Mouse (Mus musculus) brain, adult 2 months (tissue): ENCODE results near the gene Ncapd3.
A peak's percentile ranks its signal among the peaks of the same experiment; 100 is the strongest.

Source experiments
- DNase-seq: peaks from one replicate; pipeline ENCODE4 v3.0.0; 2011; ENCODE audit warnings: low read depth, low spot score

Gene Ncapd3

GRCm38 (mm10) chr9:27029828-27030762 lies at the start of gene Ncapd3, which contains the start of gene Vps26b:
Ncapd3 (plus strand) TSS chr9:27030175.
Vps26b (minus strand) TSS chr9:27030065.
- DNase-seq = peak; percentile 99

- no peak for DNase-seq
Observed at GRCm38 (mm10) chr9:26985090-26985613, 44.8 kb upstream of the Ncapd3 start.

- no peak for DNase-seq
Observed at GRCm38 (mm10) chr9:26985668-26986277, 44.2 kb upstream of the Ncapd3 start.

GRCm38 (mm10) chr9:26990181-26990580 lies 39.8 kb upstream of the Ncapd3 start:
- DNase-seq = no peak

- DNase-seq = peak; percentile 68
Observed at GRCm38 (mm10) chr9:26993118-26993517, 36.9 kb upstream of the Ncapd3 start.

GRCm38 (mm10) chr9:26993900-26994299 lies 36.1 kb upstream of the Ncapd3 start:
- no peak for DNase-seq

GRCm38 (mm10) chr9:26997062-26997461 lies 32.9 kb upstream of the Ncapd3 start:
- DNase-seq = no peak

GRCm38 (mm10) chr9:26997501-26997900 lies 32.5 kb upstream of the Ncapd3 start:
- no peak for DNase-seq

GRCm38 (mm10) chr9:26998669-26999460 lies 31.1 kb upstream of the Ncapd3 start:
- no peak for DNase-seq

GRCm38 (mm10) chr9:26999461-27000395 lies 30.2 kb upstream of the Ncapd3 start, which contains the start of the genes Acad8 and Thyn1:
Acad8 (minus strand) TSS chr9:26999566.
Thyn1 (plus strand) TSS chr9:26999710.
- DNase-seq = peak; percentile 99

GRCm38 (mm10) chr9:27005231-27005630 lies 24.7 kb upstream of the Ncapd3 start:
- DNase-seq = peak; percentile 33

- DNase-seq = peak; percentile 83
Observed at GRCm38 (mm10) chr9:27005933-27006332, 24.0 kb upstream of the Ncapd3 start.

GRCm38 (mm10) chr9:27006866-27007265 lies 23.1 kb upstream of the Ncapd3 start:
- DNase-seq = no peak

- no peak for DNase-seq
Observed at GRCm38 (mm10) chr9:27009231-27009630, 20.7 kb upstream of the Ncapd3 start.

- no peak for DNase-seq
Observed at GRCm38 (mm10) chr9:27011572-27011971, 18.4 kb upstream of the Ncapd3 start.

GRCm38 (mm10) chr9:27018961-27019360 lies 11.0 kb upstream of the Ncapd3 start:
- no peak for DNase-seq

- DNase-seq = no peak
Observed at GRCm38 (mm10) chr9:27023681-27024080, 6.3 kb upstream of the Ncapd3 start.

GRCm38 (mm10) chr9:27026708-27027107 lies 3.3 kb upstream of the Ncapd3 start:
- DNase-seq = no peak

- DNase-seq = peak; percentile 89
Observed at GRCm38 (mm10) chr9:27029022-27029827, 750 bp upstream of the Ncapd3 start.

- no peak for DNase-seq
Observed at GRCm38 (mm10) chr9:27030763-27031100, 757 bp downstream of the Ncapd3 start.
